Mouse (Mus musculus) left cerebral cortex, adult 2 months (tissue): ENCODE data around the gene Tecrl. TPM values are rescaled to one million over a fixed set of nuclear protein-coding genes. Genes with fewer than 3 reads are reported as not detected.

ENCODE experiments used
- DNase-seq, 2 experiments: peaks; one replicate each; pipeline ENCODE4 v3.0.0; 2021 to 2022; ENCODE audit warnings: low spot score in 2 of 2, mixed read lengths in 1 of 2; ENCODE audit errors: extremely low spot score in 1 of 2
- H3K27ac ChIP-seq: fragments of 200-600 bp; 2 replicates; pipeline ENCODE4 v1.8.1; 2022
- H3K4me3 ChIP-seq: fragments of 200-600 bp; 2 replicates; pipeline ENCODE4 v1.8.1; 2022
- CTCF ChIP-seq: fragments of 200-600 bp; IDR thresholded peaks from 2 replicates; pipeline ENCODE4 v1.8.1; 2022; ENCODE audit warnings: antibody characterized with exemption, mild to moderate bottlenecking, moderate library complexity
- intact Hi-C: fragments of 180-260 bp; cut with DNase I; formaldehyde crosslinking; loops from one replicate; pipeline ENCODE4 v1.15.1; 2025
- long read RNA-seq, 2 experiments: library from polyadenylated mRNA; stranded (forward); transcript quantifications; one replicate each; pipeline ENCODE4 v2.0.0; 2021; ENCODE audit warnings: borderline mapping rate in 2 of 2
- total RNA-seq, 2 experiments: library from RNA; stranded (reverse); gene quantifications; 2 replicates each; pipeline ENCODE4 v1.2.3; 2021

Gene Tecrl
- total RNA-seq, result under 1 TPM in 1 of 2 experiments, not detected in 1; 0.40 TPM
- long read RNA-seq, experiment 1, result 0 reads
- long read RNA-seq, experiment 2, result 0 reads

GRCm38 (mm10) chr5:83354846-83355561 lies at the start of gene Tecrl:
Gene Tecrl (minus strand): TSS chr5:83355195.
- intact Hi-C loops, result no loop called here
- H3K27ac ChIP-seq, result no peak within 1 kb of the TSS
- DNase-seq, result no peak
- no peak within 1 kb of the TSS for H3K4me3 ChIP-seq
- no peak for TF ChIP-seq CTCF

GRCm38 (mm10) chr5:83385021-83385420 lies 30.0 kb upstream of the Tecrl start:
- Histone ChIP-seq H3K27ac (no peak overlapping the region), H3K4me3 (no peak overlapping the region)
- no peak for DNase-seq
- no peak for TF ChIP-seq CTCF
- intact Hi-C loops, result no loop called here

- intact Hi-C loops, result no loop called here
These were observed 3.4 kb downstream of the Tecrl start for GRCm38 (mm10) chr5:83351615-83352014.

GRCm38 (mm10) chr5:83339144-83339543 lies 15.9 kb downstream of the Tecrl start:
- intact Hi-C loops, result no loop called here
- TF ChIP-seq CTCF, result no peak
- no peak for DNase-seq
- H3K27ac ChIP-seq, result no peak overlapping the region
- no peak overlapping the region for H3K4me3 ChIP-seq

More at GRCm38 (mm10) chr5:83351615-83352014, 3.4 kb downstream of the Tecrl start:
- no peak for TF ChIP-seq CTCF
- DNase-seq, result no peak
- Histone ChIP-seq H3K4me3 (no peak overlapping the region), H3K27ac (no peak overlapping the region)

GRCm38 (mm10) chr5:83267148-83267776 lies 87.7 kb downstream of the Tecrl start:
- intact Hi-C loops, result no loop called here
- H3K27ac ChIP-seq, result no peak overlapping the region
- no peak overlapping the region for H3K4me3 ChIP-seq
- no peak for DNase-seq
- TF ChIP-seq CTCF, result no peak

- no peak for TF ChIP-seq CTCF
- no peak for DNase-seq
- H3K27ac ChIP-seq, result no peak overlapping the region
- intact Hi-C loops, result no loop called here
- H3K4me3 ChIP-seq, result no peak overlapping the region
These were observed 94.9 kb downstream of the Tecrl start for GRCm38 (mm10) chr5:83260059-83260458.

GRCm38 (mm10) chr5:83254141-83254540 lies 100.9 kb downstream of the Tecrl start:
- DNase-seq, result no peak

GRCm38 (mm10) chr5:83238848-83239452 lies 116.0 kb downstream of the Tecrl start:
- no peak for TF ChIP-seq CTCF
- intact Hi-C loops, result no loop called here
- no peak for DNase-seq
- Histone ChIP-seq H3K4me3 (no peak overlapping the region), H3K27ac (no peak overlapping the region)

More at GRCm38 (mm10) chr5:83254141-83254540, 100.9 kb downstream of the Tecrl start:
- no peak for TF ChIP-seq CTCF
- Histone ChIP-seq H3K27ac (no peak overlapping the region), H3K4me3 (no peak overlapping the region)
- intact Hi-C loops, result no loop called here
